Mouse (Mus musculus) CH12.LX (cell line): ENCODE results near the gene 1700066M21Rik. TPM values are rescaled to one million over a fixed set of nuclear protein-coding genes. Genes with fewer than 3 reads are reported as not detected.

Experiments
- DNase-seq: peaks from one replicate; pipeline ENCODE4 v3.0.0-alpha.2; 2013; ENCODE audit errors: extremely low read depth
- H3K27ac ChIP-seq: 2 replicates; pipeline ENCODE4 v1.5.1; 2012; ENCODE audit warnings: low read depth, mild to moderate bottlenecking, control low read depth, moderate library complexity; ENCODE audit not compliant: insufficient read depth
- H3K27me3 ChIP-seq: replicated peaks from 2 replicates; pipeline ENCODE3; 2012; ENCODE audit warnings: inconsistent platforms
- H3K36me3 ChIP-seq, 2 experiments: replicated peaks in 1 of 2; 2 replicates each; pipeline versions ENCODE3 to v1.6.1; 2012; ENCODE audit warnings: inconsistent platforms in 1 of 2, low read length in 1 of 2, mild to moderate bottlenecking in 1 of 2, mixed read lengths in 1 of 2, moderate library complexity in 1 of 2; ENCODE audit not compliant: control insufficient read depth in 1 of 2, insufficient read depth in 1 of 2
- H3K4me1 ChIP-seq, 2 experiments: 2 replicates each; pipeline ENCODE4 v1.6.1; 2012; ENCODE audit warnings: inconsistent platforms in 1 of 2, moderate library complexity in 1 of 2; ENCODE audit not compliant: insufficient read depth in 2 of 2, control insufficient read depth in 1 of 2
- H3K4me2 ChIP-seq: 2 replicates; pipeline ENCODE4 v1.6.1; 2012; ENCODE audit warnings: low read depth, mild to moderate bottlenecking, control low read depth; ENCODE audit not compliant: poor library complexity, insufficient read depth, severe bottlenecking
- H3K4me3 ChIP-seq, 3 experiments: fragments of 150-350 bp in 1 of 3; sonication (generic) in 1 of 3; replicated peaks in 1 of 3; 2 replicates each; pipeline versions ENCODE3 to v1.5.1; 2011 to 2012; ENCODE audit warnings: low read depth in 2 of 3, low read length in 2 of 3, mild to moderate bottlenecking in 2 of 3, moderate library complexity in 2 of 3, control low read depth in 1 of 3, improper control_type of control experiment in 1 of 3, inconsistent platforms in 1 of 3, mixed read lengths in 1 of 3; ENCODE audit not compliant: poor library complexity in 1 of 3
- H3K79me2 ChIP-seq: replicated peaks from 2 replicates; pipeline ENCODE4 v1.6.1; 2012; ENCODE audit warnings: mild to moderate bottlenecking, moderate library complexity; ENCODE audit not compliant: control insufficient read depth, poor library complexity, insufficient read depth, severe bottlenecking; ENCODE audit errors: extremely low read depth
- H3K9ac ChIP-seq: 2 replicates; pipeline ENCODE4 v1.6.1; 2012; ENCODE audit warnings: low read depth, mild to moderate bottlenecking, control low read depth, moderate library complexity; ENCODE audit not compliant: insufficient read depth
- H3K9me3 ChIP-seq: replicated peaks from 2 replicates; pipeline ENCODE3; 2012; ENCODE audit warnings: low read length, inconsistent platforms, mixed read lengths
- BHLHE40 ChIP-seq: IDR thresholded peaks from 2 replicates; pipeline ENCODE4 v1.6.1; 2011; ENCODE audit warnings: mild to moderate bottlenecking, low read depth, low read length, improper control_type of control experiment
- CHD1 ChIP-seq: IDR thresholded peaks from 2 replicates; pipeline ENCODE4 v1.6.1; 2012; ENCODE audit warnings: low read depth, low read length, improper control_type of control experiment, inconsistent platforms
- CHD2 ChIP-seq: IDR thresholded peaks from 2 replicates; pipeline ENCODE4 v1.6.1; 2011; ENCODE audit warnings: low read length, improper control_type of control experiment
- CTCF ChIP-seq, 2 experiments: IDR thresholded peaks in 1 of 2; conservative IDR thresholded peaks in 1 of 2; 2 replicates each; pipeline ENCODE4 v1.5.1; 2011 to 2012; ENCODE audit warnings: low read depth in 2 of 2, low read length in 2 of 2, improper control_type of control experiment in 1 of 2, inconsistent platforms in 1 of 2, mild to moderate bottlenecking in 1 of 2, moderate library complexity in 1 of 2
- E2F4 ChIP-seq: IDR thresholded peaks from 2 replicates; pipeline ENCODE4 v1.6.1; 2011; ENCODE audit warnings: low read depth, low read length, improper control_type of control experiment; ENCODE audit not compliant: insufficient replicate concordance
- ELF1 ChIP-seq: IDR thresholded peaks from 2 replicates; pipeline ENCODE4 v1.6.1; 2014; ENCODE audit warnings: low read depth, mild to moderate bottlenecking, inconsistent platforms, low read length, improper control_type of control experiment
- EP300 ChIP-seq: IDR thresholded peaks from 2 replicates; pipeline ENCODE4 v1.6.1; 2011; ENCODE audit warnings: low read length, improper control_type of control experiment
- GABPA ChIP-seq: IDR thresholded peaks from 2 replicates; pipeline ENCODE4 v1.6.1; 2012; ENCODE audit warnings: low read depth, low read length, improper control_type of control experiment, inconsistent platforms; ENCODE audit not compliant: insufficient replicate concordance
- HCFC1 ChIP-seq: IDR thresholded peaks from 2 replicates; pipeline ENCODE4 v1.6.1; 2012; ENCODE audit warnings: low read depth, mild to moderate bottlenecking, inconsistent platforms, low read length, improper control_type of control experiment
- IRF4 ChIP-seq: IDR thresholded peaks from 2 replicates; pipeline ENCODE4 v1.6.1; 2014; ENCODE audit warnings: low read depth, mild to moderate bottlenecking, inconsistent platforms, low read length, improper control_type of control experiment
- JUN ChIP-seq: IDR thresholded peaks from 2 replicates; pipeline ENCODE4 v1.6.1; 2011; ENCODE audit warnings: low read depth, mild to moderate bottlenecking, low read length, improper control_type of control experiment, moderate library complexity; ENCODE audit not compliant: insufficient read depth
- JUND ChIP-seq: conservative IDR thresholded peaks from 2 replicates; pipeline ENCODE4 v1.6.1; 2011; ENCODE audit warnings: low read depth, low read length, improper control_type of control experiment
- KAT2A ChIP-seq: IDR thresholded peaks from 2 replicates; pipeline ENCODE4 v1.6.1; 2012; ENCODE audit warnings: low read length, improper control_type of control experiment, inconsistent platforms; ENCODE audit not compliant: insufficient replicate concordance
- MAFK ChIP-seq: IDR thresholded peaks from 2 replicates; pipeline ENCODE4 v1.6.1; 2011; ENCODE audit warnings: low read length, improper control_type of control experiment; ENCODE audit not compliant: insufficient replicate concordance
- MAX ChIP-seq: IDR thresholded peaks from 2 replicates; pipeline ENCODE4 v1.6.1; 2011; ENCODE audit warnings: low read length, improper control_type of control experiment
- MXI1 ChIP-seq: IDR thresholded peaks from 2 replicates; pipeline ENCODE4 v1.6.1; 2011; ENCODE audit warnings: mild to moderate bottlenecking, low read depth, low read length, improper control_type of control experiment
- MYC ChIP-seq: IDR thresholded peaks from 2 replicates; pipeline ENCODE4 v1.6.1; 2011; ENCODE audit warnings: low read depth, mild to moderate bottlenecking, improper control_type of control experiment, low read length
- NELFE ChIP-seq: IDR thresholded peaks from 2 replicates; pipeline ENCODE4 v1.6.1; 2011; ENCODE audit warnings: low read depth, low read length, improper control_type of control experiment
- NRF1 ChIP-seq: IDR thresholded peaks from 2 replicates; pipeline ENCODE4 v1.6.1; 2014; ENCODE audit warnings: low read depth, mild to moderate bottlenecking, inconsistent platforms, low read length, improper control_type of control experiment, moderate library complexity
- POLR2A ChIP-seq: IDR thresholded peaks from 2 replicates; pipeline ENCODE4 v1.6.1; 2011; ENCODE audit warnings: low read depth, mild to moderate bottlenecking, improper control_type of control experiment, low read length
- POLR2AphosphoS2 ChIP-seq: IDR thresholded peaks from 2 replicates; pipeline ENCODE4 v1.6.1; 2011; ENCODE audit warnings: low read depth, low read length, improper control_type of control experiment
- RAD21 ChIP-seq: IDR thresholded peaks from 2 replicates; pipeline ENCODE4 v1.6.1; 2011; ENCODE audit warnings: low read depth, mild to moderate bottlenecking, low read length, improper control_type of control experiment, moderate library complexity
- RCOR1 ChIP-seq: conservative IDR thresholded peaks from 2 replicates; pipeline ENCODE4 v1.6.1; 2012; ENCODE audit warnings: low read depth, mild to moderate bottlenecking, inconsistent platforms, low read length, improper control_type of control experiment
- SIN3A ChIP-seq: IDR thresholded peaks from 2 replicates; pipeline ENCODE4 v1.6.1; 2012; ENCODE audit warnings: low read length, improper control_type of control experiment, inconsistent platforms
- SMC3 ChIP-seq: IDR thresholded peaks from 2 replicates; pipeline ENCODE4 v1.6.1; 2011; ENCODE audit warnings: low read depth, low read length, improper control_type of control experiment
- TBP ChIP-seq: conservative IDR thresholded peaks from 2 replicates; pipeline ENCODE4 v1.6.1; 2011; ENCODE audit warnings: low read depth, low read length, improper control_type of control experiment
- TCF12 ChIP-seq: IDR thresholded peaks from 2 replicates; pipeline ENCODE4 v1.6.1; 2014; ENCODE audit warnings: low read depth, mild to moderate bottlenecking, inconsistent platforms, low read length, improper control_type of control experiment
- UBTF ChIP-seq: IDR thresholded peaks from 2 replicates; pipeline ENCODE4 v1.6.1; 2012; ENCODE audit warnings: low read depth, mild to moderate bottlenecking, inconsistent platforms, low read length, improper control_type of control experiment, moderate library complexity
- USF1 ChIP-seq: IDR thresholded peaks from 2 replicates; pipeline ENCODE4 v1.6.1; 2014; ENCODE audit warnings: low read depth, mild to moderate bottlenecking, inconsistent platforms, low read length, improper control_type of control experiment
- USF2 ChIP-seq: conservative IDR thresholded peaks from 2 replicates; pipeline ENCODE4 v1.6.1; 2011; ENCODE audit warnings: low read depth, low read length, improper control_type of control experiment
- ZC3H11A ChIP-seq: IDR thresholded peaks from 2 replicates; pipeline ENCODE4 v1.6.1; 2012; ENCODE audit warnings: low read depth, mild to moderate bottlenecking, inconsistent platforms, low read length, improper control_type of control experiment
- ZMIZ1 ChIP-seq: IDR thresholded peaks from 2 replicates; pipeline ENCODE4 v1.6.1; 2012; ENCODE audit warnings: low read depth, mild to moderate bottlenecking, inconsistent platforms, low read length, improper control_type of control experiment
- ZNF384 ChIP-seq: IDR thresholded peaks from 2 replicates; pipeline ENCODE4 v1.6.1; 2012; ENCODE audit warnings: low read depth, low read length, improper control_type of control experiment, inconsistent platforms
- dilution Hi-C: fragments of 300-500 bp; cut with MboI; formaldehyde crosslinking; loops from 2 replicates; pipeline ENCODE4 v1.14.3; 2020; ENCODE audit warnings: low sequenced_read_pairs; ENCODE audit not compliant: extremely low pct_unique_long_range_greater_than_20kb, extremely low pct_ligation_motif_present
- in situ Hi-C: fragments of 300-500 bp; cut with MboI; formaldehyde crosslinking; loops from 3 replicates; pipeline ENCODE4 v1.14.3; 2019; ENCODE audit warnings: low sequenced_read_pairs, low pct_ligation_motif_present, low pct_unique_long_range_greater_than_20kb, mixed read lengths
- polyA plus RNA-seq: library from polyadenylated mRNA; unstranded; fragments of >175 nt; gene quantifications from 2 replicates; pipeline ENCODE4 v1.2.1, GENCODE M21; 2012; ENCODE audit warnings: low read depth; ENCODE audit not compliant: insufficient read length
- total RNA-seq, 2 experiments: library from RNA; depleted of rRNA; stranded (reverse); fragments of 300-350 nt in 1 of 2; fragments of >200 nt in 1 of 2; gene quantifications; 2 replicates each; pipeline ENCODE4 v1.2.3; 2012 to 2014

1700066M21Rik gene
- total and polyA plus RNA-seq, 3 experiments = 7.0 to 17.4 (median 8.0) TPM

GRCm38 (mm10) chr1:57370451-57370850, 7.0 kb upstream of the 1700066M21Rik start:
- DNase-seq = peak; percentile 54
- no peaks in the 10 kb centered on the region for H3K27me3 ChIP-seq
- no peak overlapping the region for H3K9ac ChIP-seq
- peaks cover 7 to 25% of the 10 kb centered on the region in 2 experiments; a peak in 3 of 4 replicates for H3K4me1 ChIP-seq
- no peaks in the 10 kb centered on the region; the same call in 1 of the 2 replicates for H3K79me2 ChIP-seq
- TF ChIP-seq TCF12 (0 out of 2 replicates have a peak, but pooled peaks have one; percentile 28), ZNF384 (no peak), CHD1 (no peak), NELFE (no peak), KAT2A (no peak), MXI1 (no peak), RCOR1 (peak; percentile 59; the same call in 1 of the 2 replicates), CTCF (conservative IDR thresholded peaks at IDR 0.05 in 1 of 2, IDR thresholded peaks at IDR 0.05 in 1 of 2; ENCODE audit: low read depth in 2 of 2, low read length in 2 of 2) (no peak), SMC3 (no peak), MAFK (0 out of 2 replicates have a peak, but pooled peaks have one; percentile 33), E2F4 (no peak), GABPA (no peak), ZMIZ1 (no peak), JUN (no peak), IRF4 (peak; percentile 85), MAX (no peak), ELF1 (0 out of 2 replicates have a peak, but pooled peaks have one; percentile 29), POLR2A (no peak), UBTF (no peak), SIN3A (0 out of 2 replicates have a peak, but pooled peaks have one; percentile 34), ZC3H11A (no peak), MYC (no peak), JUND (no peak), USF2 (no peak), USF1 (no peak), HCFC1 (no peak), NRF1 (no peak), TBP (no peak), POLR2AphosphoS2 (no peak), EP300 (peak; percentile 87), BHLHE40 (0 out of 2 replicates have a peak, but pooled peaks have one; percentile 16), CHD2 (peak; percentile 30; the same call in 1 of the 2 replicates), RAD21 (no peak)
- TF ChIP-seq, all 38 proteins: peak for 9
- dilution Hi-C loops = no loop called here
- peaks cover 1% of the 10 kb centered on the region for H3K9me3 ChIP-seq
- no peak overlapping the region; the same call in 1 of the 2 replicates for H3K4me2 ChIP-seq
- peaks cover 3 to 7% of the 10 kb centered on the region in 2 experiments for H3K36me3 ChIP-seq
- in situ Hi-C loops = no loop called here
- H3K4me3 ChIP-seq = no peak overlapping the region
- no peak overlapping the region for H3K27ac ChIP-seq
